Mouse (Mus musculus) heart, adult 2 months (tissue): ENCODE results near the gene Med27. TPM values are rescaled to one million over a fixed set of nuclear protein-coding genes. Genes with fewer than 3 reads are reported as not detected.

ENCODE experiments used
- DNase-seq, 2 experiments: peaks; one replicate each; pipeline ENCODE4 v3.0.0; 2021
- H3K27ac ChIP-seq: fragments of 200-600 bp; 2 replicates; pipeline ENCODE4 v1.8.1; 2022
- H3K27me3 ChIP-seq: fragments of 200-500 bp; 2 replicates; pipeline ENCODE4 v1.6.1; 2012; ENCODE audit warnings: mild to moderate bottlenecking, low read length, inconsistent platforms, mixed read lengths; ENCODE audit not compliant: control insufficient read depth, insufficient read depth
- H3K36me3 ChIP-seq: fragments of 200-500 bp; 2 replicates; pipeline ENCODE4 v1.6.1; 2012; ENCODE audit warnings: low read length, inconsistent platforms; ENCODE audit not compliant: control insufficient read depth, insufficient read depth
- H3K4me1 ChIP-seq: fragments of 200-500 bp; 2 replicates; pipeline ENCODE4 v1.6.1; 2011; ENCODE audit warnings: low read length; ENCODE audit not compliant: control insufficient read depth, insufficient read depth
- H3K4me3 ChIP-seq: fragments of 200-600 bp; 2 replicates; pipeline ENCODE4 v1.8.1; 2022
- H3K79me2 ChIP-seq: fragments of 200-500 bp; replicated peaks from 2 replicates; pipeline ENCODE4 v1.6.1; 2012; ENCODE audit warnings: mild to moderate bottlenecking, inconsistent platforms, low read length, moderate library complexity, mixed read lengths; ENCODE audit not compliant: control insufficient read depth, insufficient read depth
- H3K9ac ChIP-seq: fragments of 200-500 bp; 2 replicates; pipeline ENCODE4 v1.6.1; 2012; ENCODE audit warnings: low read depth, mild to moderate bottlenecking, control low read depth, inconsistent platforms, low read length, mixed read lengths
- CTCF ChIP-seq: fragments of 200-600 bp; IDR thresholded peaks from 2 replicates; pipeline ENCODE4 v1.8.1; 2022; ENCODE audit warnings: antibody characterized with exemption, mild to moderate bottlenecking, moderate library complexity
- EP300 ChIP-seq: fragments of 200-500 bp; IDR thresholded peaks from 2 replicates; pipeline ENCODE4 v1.6.1; 2011; ENCODE audit warnings: low read depth, low read length, control low read depth; ENCODE audit not compliant: insufficient read depth
- POLR2A ChIP-seq: fragments of 200-500 bp; IDR thresholded peaks from 2 replicates; pipeline ENCODE4 v1.6.1; 2011; ENCODE audit warnings: mild to moderate bottlenecking, low read depth, low read length, control low read depth; ENCODE audit not compliant: insufficient read depth
- WGBS: fragments of 180-500 bp; shearing (Covaris S2); methylation state at CpG from one replicate; pipeline ENCODE4 v1.1.7; 2018; 5-methylcytosine and 5-hydroxymethylcytosine counted together
- intact Hi-C: fragments of 180-260 bp; cut with DNase I; formaldehyde crosslinking; loops from one replicate; pipeline ENCODE4 v1.15.1; 2025
- long read RNA-seq: library from polyadenylated mRNA; stranded (forward); transcript quantifications from one replicate; pipeline ENCODE4 v2.0.0, GENCODE M21; 2021
- polyA plus RNA-seq: library from polyadenylated mRNA; depleted of rRNA; stranded (reverse); fragments of >200 nt; gene quantifications from 2 replicates; pipeline ENCODE4 v1.2.3, GENCODE M21; 2012; rRNA removed
- total RNA-seq, 2 experiments: library from RNA; stranded (reverse); gene quantifications; 2 replicates each; pipeline ENCODE4 v1.2.3; 2021

Med27 gene
- 10 to 100 TPM; 15.3 to 17.2 TPM for total RNA-seq
- 24.0 and 28.9 TPM in 2 replicates for polyA plus RNA-seq
- long read RNA-seq, transcript Med27-201 (8 exons, 1,254 nt) = major isoform, 6 of 8 reads
- long read RNA-seq, partial matches to known transcripts = 1 of 8 reads
- long read RNA-seq, other reads (novel, unspliced or antisense) = 0 of 8 reads

DNA sequence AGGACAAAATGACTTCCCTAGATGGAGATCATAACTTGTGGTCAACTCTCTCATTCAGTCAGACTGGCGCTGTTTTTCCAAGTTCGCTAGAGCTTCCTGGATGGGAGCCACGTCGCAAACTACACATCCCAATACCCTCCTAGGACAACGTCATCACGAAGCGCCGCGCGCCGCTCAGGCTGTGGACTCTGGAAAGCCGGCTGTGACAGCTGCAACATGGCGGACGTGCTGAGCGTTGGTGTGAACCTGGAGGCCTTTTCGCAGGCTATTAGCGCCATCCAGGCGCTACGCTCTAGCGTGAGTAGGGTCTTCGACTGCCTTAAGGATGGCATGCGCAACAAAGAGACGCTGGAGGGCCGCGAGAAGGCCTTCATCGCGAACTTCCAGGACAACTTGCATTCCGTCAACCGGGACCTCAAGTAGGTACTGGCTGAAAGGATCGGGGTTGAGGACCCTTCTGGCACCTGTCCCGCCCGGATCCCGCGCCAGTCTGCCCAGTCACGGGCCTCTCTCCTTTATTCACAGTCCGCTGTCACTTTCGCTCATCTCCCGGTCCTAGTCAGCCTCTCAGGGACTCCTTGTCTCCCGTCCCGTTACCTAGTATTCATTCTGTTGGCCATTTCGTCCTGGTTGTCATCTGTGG, at the start of gene Med27:
Med27 (plus strand) TSS at position 191 of the 643 bp plus-strand sequence.
- Histone ChIP-seq H3K4me1 (peaks cover 3% of the 10 kb centered on the region; the same call in 1 of the 2 replicates), H3K9ac (peak within 1 kb of the TSS; percentile 79), H3K27me3 (no peaks in the 10 kb centered on the region), H3K36me3 (no peaks in the 10 kb centered on the region), H3K4me3 (peak within 1 kb of the TSS; percentile 58), H3K27ac (peak within 1 kb of the TSS; percentile 83), H3K79me2 (no peaks in the 10 kb centered on the region; the same call in none of the 2 replicates)
- TF ChIP-seq CTCF (peak; percentile 44), POLR2A (peak; percentile 89), EP300 (peak; percentile 70; the same call in 1 of the 2 replicates)
- DNase-seq = peak; percentile 95 to 96
- under 1% methylated on average over 41 of the region's 41 CpGs for WGBS
- intact Hi-C loops = loop anchor here (5.0 to 10.0 kb wide), 2 partner anchors 94 to 208 kb away; partner anchors contain the start of gene Ntng2

DNA sequence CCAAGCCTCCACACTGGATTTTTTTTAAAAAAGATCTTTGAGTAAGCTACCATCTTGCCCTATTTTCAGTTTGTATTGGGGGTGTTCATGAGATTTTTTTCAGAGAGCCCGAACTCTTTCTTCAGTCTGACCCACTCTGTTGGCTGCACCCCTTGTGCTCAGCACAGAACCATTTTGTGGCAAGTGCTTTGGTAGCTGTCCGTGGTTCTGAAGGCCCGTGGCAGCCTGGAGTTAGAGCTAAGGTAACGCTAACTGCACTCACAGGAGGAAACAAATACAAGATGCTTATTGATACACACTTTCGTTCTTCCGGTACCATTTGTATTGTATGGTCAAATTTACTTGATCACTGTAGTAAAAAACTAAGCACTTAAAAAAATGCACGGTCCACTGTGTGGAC, 36.7 kb upstream of the Med27 start:
- intact Hi-C loops = no loop called here
- Histone ChIP-seq H3K27me3 (no peaks in the 10 kb centered on the region), H3K4me1 (no peaks in the 10 kb centered on the region), H3K4me3 (no peak overlapping the region), H3K27ac (no peak overlapping the region), H3K79me2 (no peaks in the 10 kb centered on the region), H3K9ac (no peak overlapping the region), H3K36me3 (no peaks in the 10 kb centered on the region)
- WGBS = 29% methylated on average over 7 of the region's 7 CpGs
- TF ChIP-seq EP300 = no peak
- TF ChIP-seq POLR2A = no peak
- no peak for TF ChIP-seq CTCF
- DNase-seq = peak in 1 of 2 experiments; percentile 35

DNA sequence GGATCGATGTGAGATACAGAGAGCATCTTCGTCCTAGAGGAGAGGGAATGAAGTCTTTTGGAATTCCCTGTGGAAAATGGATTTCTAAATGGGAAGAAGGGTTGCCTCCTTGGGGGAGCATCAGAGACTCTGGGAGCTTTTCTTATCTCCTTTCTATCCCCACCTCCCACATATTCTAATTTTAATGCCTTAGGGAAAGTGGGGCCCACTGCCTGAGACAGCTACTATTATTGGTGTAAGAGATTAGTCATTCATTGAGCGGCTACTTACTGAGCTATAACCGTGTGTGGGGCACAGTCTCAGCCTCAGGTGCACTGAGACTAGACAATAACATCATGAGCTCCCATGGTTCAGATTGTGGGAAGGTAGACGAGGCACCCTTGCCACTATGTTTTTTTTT, 34.6 kb upstream of the Med27 start:
- Histone ChIP-seq H3K27me3 (no peaks in the 10 kb centered on the region), H3K9ac (no peak overlapping the region), H3K36me3 (no peaks in the 10 kb centered on the region), H3K27ac (no peak overlapping the region), H3K79me2 (no peaks in the 10 kb centered on the region), H3K4me1 (no peaks in the 10 kb centered on the region), H3K4me3 (no peak overlapping the region)
- DNase-seq = no peak
- intact Hi-C loops = no loop called here
- 68% methylated on average over 5 of the region's 5 CpGs for WGBS
- no peak for TF ChIP-seq POLR2A
- TF ChIP-seq EP300 = no peak
- no peak for TF ChIP-seq CTCF

DNA sequence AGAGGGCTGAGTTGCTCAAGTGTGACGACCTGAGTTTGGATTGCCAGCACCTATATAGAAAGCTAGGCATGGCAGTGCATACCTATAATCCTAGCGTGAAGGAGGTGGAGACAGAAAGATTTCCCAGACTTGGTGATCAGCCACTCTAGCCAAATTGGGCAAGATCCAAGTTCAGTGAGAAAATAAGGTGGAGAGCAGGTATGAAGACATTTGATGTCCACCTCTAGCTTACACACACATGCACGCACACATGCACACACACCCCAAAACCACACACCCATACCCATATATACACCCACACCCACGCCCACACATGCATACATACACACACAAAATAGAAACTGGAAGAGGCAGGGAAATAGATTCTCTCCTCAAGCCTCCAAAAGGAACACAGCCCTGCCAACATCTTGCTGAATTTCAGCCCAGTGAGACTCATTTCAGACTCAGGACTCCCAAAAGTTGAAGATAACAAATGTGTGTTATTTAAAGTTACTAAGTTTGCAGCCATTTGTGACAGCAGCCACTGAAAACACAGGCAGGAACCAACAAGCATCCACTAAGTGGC, 28.6 kb upstream of the Med27 start:
- WGBS = 68% methylated on average over 4 of the region's 4 CpGs
- intact Hi-C loops = no loop called here
- H3K27ac ChIP-seq = no peak overlapping the region

DNA sequence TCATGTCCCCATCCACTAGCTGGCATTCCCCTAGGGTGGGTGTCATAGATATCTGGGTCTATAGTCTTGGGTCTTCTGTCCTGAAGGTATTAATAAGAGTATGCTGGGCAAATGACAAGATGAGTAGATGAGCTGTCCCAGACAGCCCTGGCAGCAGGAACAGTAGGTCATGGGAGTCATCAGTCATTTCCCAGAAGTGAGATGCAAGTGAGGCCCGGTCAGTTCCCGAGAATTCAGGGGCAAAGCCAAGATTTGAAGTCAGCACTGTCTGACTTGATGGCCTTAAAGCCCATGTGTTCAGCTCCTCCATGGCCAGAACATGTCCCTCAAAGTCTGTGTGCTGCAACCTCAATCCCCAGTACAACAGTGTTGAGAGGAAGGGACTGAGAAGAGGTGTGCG, 28.0 kb upstream of the Med27 start:
- 66% methylated on average over 3 of the region's 3 CpGs for WGBS
- Histone ChIP-seq H3K36me3 (no peaks in the 10 kb centered on the region), H3K4me1 (no peaks in the 10 kb centered on the region), H3K27me3 (0 out of 2 replicates have a peak, but pooled peaks cover 1% of the 10 kb centered on the region), H3K9ac (no peak overlapping the region), H3K79me2 (no peaks in the 10 kb centered on the region), H3K4me3 (no peak overlapping the region), H3K27ac (no peak overlapping the region)
- no peak for DNase-seq
- no peak for TF ChIP-seq POLR2A
- TF ChIP-seq CTCF = no peak
- intact Hi-C loops = no loop called here

More for the DNA sequence above, 28.6 kb upstream of the Med27 start:
- Histone ChIP-seq H3K27me3 (0 out of 2 replicates have a peak, but pooled peaks cover 1% of the 10 kb centered on the region), H3K9ac (no peak overlapping the region), H3K4me3 (no peak overlapping the region), H3K4me1 (no peaks in the 10 kb centered on the region), H3K36me3 (no peaks in the 10 kb centered on the region), H3K79me2 (no peaks in the 10 kb centered on the region)
- TF ChIP-seq CTCF = no peak
- no peak for TF ChIP-seq EP300
- no peak for TF ChIP-seq POLR2A
- DNase-seq = no peak
